Mouse (Mus musculus) CH12.LX (cell line): ENCODE data around the gene Fgd4. TPM values are rescaled to one million over a fixed set of nuclear protein-coding genes. Genes with fewer than 3 reads are reported as not detected.

Source experiments
- DNase-seq: peaks from one replicate; pipeline ENCODE4 v3.0.0-alpha.2; 2013; ENCODE audit errors: extremely low read depth
- H3K27ac ChIP-seq: 2 replicates; pipeline ENCODE4 v1.5.1; 2012; ENCODE audit warnings: low read depth, mild to moderate bottlenecking, control low read depth, moderate library complexity; ENCODE audit not compliant: insufficient read depth
- H3K27me3 ChIP-seq: replicated peaks from 2 replicates; pipeline ENCODE3; 2012; ENCODE audit warnings: inconsistent platforms
- H3K36me3 ChIP-seq, 2 experiments: replicated peaks in 1 of 2; 2 replicates each; pipeline versions ENCODE3 to v1.6.1; 2012; ENCODE audit warnings: inconsistent platforms in 1 of 2, low read length in 1 of 2, mild to moderate bottlenecking in 1 of 2, mixed read lengths in 1 of 2, moderate library complexity in 1 of 2; ENCODE audit not compliant: control insufficient read depth in 1 of 2, insufficient read depth in 1 of 2
- H3K4me1 ChIP-seq, 2 experiments: 2 replicates each; pipeline ENCODE4 v1.6.1; 2012; ENCODE audit warnings: inconsistent platforms in 1 of 2, moderate library complexity in 1 of 2; ENCODE audit not compliant: insufficient read depth in 2 of 2, control insufficient read depth in 1 of 2
- H3K4me2 ChIP-seq: 2 replicates; pipeline ENCODE4 v1.6.1; 2012; ENCODE audit warnings: low read depth, mild to moderate bottlenecking, control low read depth; ENCODE audit not compliant: poor library complexity, insufficient read depth, severe bottlenecking
- H3K4me3 ChIP-seq, 3 experiments: fragments of 150-350 bp in 1 of 3; sonication (generic) in 1 of 3; replicated peaks in 1 of 3; 2 replicates each; pipeline versions ENCODE3 to v1.5.1; 2011 to 2012; ENCODE audit warnings: low read depth in 2 of 3, low read length in 2 of 3, mild to moderate bottlenecking in 2 of 3, moderate library complexity in 2 of 3, control low read depth in 1 of 3, improper control_type of control experiment in 1 of 3, inconsistent platforms in 1 of 3, mixed read lengths in 1 of 3; ENCODE audit not compliant: poor library complexity in 1 of 3
- H3K79me2 ChIP-seq: replicated peaks from 2 replicates; pipeline ENCODE4 v1.6.1; 2012; ENCODE audit warnings: mild to moderate bottlenecking, moderate library complexity; ENCODE audit not compliant: control insufficient read depth, poor library complexity, insufficient read depth, severe bottlenecking; ENCODE audit errors: extremely low read depth
- H3K9ac ChIP-seq: 2 replicates; pipeline ENCODE4 v1.6.1; 2012; ENCODE audit warnings: low read depth, mild to moderate bottlenecking, control low read depth, moderate library complexity; ENCODE audit not compliant: insufficient read depth
- H3K9me3 ChIP-seq: replicated peaks from 2 replicates; pipeline ENCODE3; 2012; ENCODE audit warnings: low read length, inconsistent platforms, mixed read lengths
- BHLHE40 ChIP-seq: IDR thresholded peaks from 2 replicates; pipeline ENCODE4 v1.6.1; 2011; ENCODE audit warnings: mild to moderate bottlenecking, low read depth, low read length, improper control_type of control experiment
- CHD1 ChIP-seq: IDR thresholded peaks from 2 replicates; pipeline ENCODE4 v1.6.1; 2012; ENCODE audit warnings: low read depth, low read length, improper control_type of control experiment, inconsistent platforms
- CHD2 ChIP-seq: IDR thresholded peaks from 2 replicates; pipeline ENCODE4 v1.6.1; 2011; ENCODE audit warnings: low read length, improper control_type of control experiment
- ELF1 ChIP-seq: IDR thresholded peaks from 2 replicates; pipeline ENCODE4 v1.6.1; 2014; ENCODE audit warnings: low read depth, mild to moderate bottlenecking, inconsistent platforms, low read length, improper control_type of control experiment
- EP300 ChIP-seq: IDR thresholded peaks from 2 replicates; pipeline ENCODE4 v1.6.1; 2011; ENCODE audit warnings: low read length, improper control_type of control experiment
- HCFC1 ChIP-seq: IDR thresholded peaks from 2 replicates; pipeline ENCODE4 v1.6.1; 2012; ENCODE audit warnings: low read depth, mild to moderate bottlenecking, inconsistent platforms, low read length, improper control_type of control experiment
- IRF4 ChIP-seq: IDR thresholded peaks from 2 replicates; pipeline ENCODE4 v1.6.1; 2014; ENCODE audit warnings: low read depth, mild to moderate bottlenecking, inconsistent platforms, low read length, improper control_type of control experiment
- JUND ChIP-seq: conservative IDR thresholded peaks from 2 replicates; pipeline ENCODE4 v1.6.1; 2011; ENCODE audit warnings: low read depth, low read length, improper control_type of control experiment
- MAFK ChIP-seq: IDR thresholded peaks from 2 replicates; pipeline ENCODE4 v1.6.1; 2011; ENCODE audit warnings: low read length, improper control_type of control experiment; ENCODE audit not compliant: insufficient replicate concordance
- MAX ChIP-seq: IDR thresholded peaks from 2 replicates; pipeline ENCODE4 v1.6.1; 2011; ENCODE audit warnings: low read length, improper control_type of control experiment
- MAZ ChIP-seq: IDR thresholded peaks from 2 replicates; pipeline ENCODE4 v1.6.1; 2012; ENCODE audit warnings: low read depth, mild to moderate bottlenecking, inconsistent platforms, low read length, improper control_type of control experiment, moderate library complexity
- MEF2A ChIP-seq: IDR thresholded peaks from 2 replicates; pipeline ENCODE4 v1.6.1; 2014; ENCODE audit warnings: low read depth, mild to moderate bottlenecking, inconsistent platforms, low read length, improper control_type of control experiment, borderline replicate concordance
- MXI1 ChIP-seq: IDR thresholded peaks from 2 replicates; pipeline ENCODE4 v1.6.1; 2011; ENCODE audit warnings: mild to moderate bottlenecking, low read depth, low read length, improper control_type of control experiment
- MYC ChIP-seq: IDR thresholded peaks from 2 replicates; pipeline ENCODE4 v1.6.1; 2011; ENCODE audit warnings: low read depth, mild to moderate bottlenecking, improper control_type of control experiment, low read length
- NELFE ChIP-seq: IDR thresholded peaks from 2 replicates; pipeline ENCODE4 v1.6.1; 2011; ENCODE audit warnings: low read depth, low read length, improper control_type of control experiment
- NRF1 ChIP-seq: IDR thresholded peaks from 2 replicates; pipeline ENCODE4 v1.6.1; 2014; ENCODE audit warnings: low read depth, mild to moderate bottlenecking, inconsistent platforms, low read length, improper control_type of control experiment, moderate library complexity
- POLR2A ChIP-seq: IDR thresholded peaks from 2 replicates; pipeline ENCODE4 v1.6.1; 2011; ENCODE audit warnings: low read depth, mild to moderate bottlenecking, improper control_type of control experiment, low read length
- POLR2AphosphoS2 ChIP-seq: IDR thresholded peaks from 2 replicates; pipeline ENCODE4 v1.6.1; 2011; ENCODE audit warnings: low read depth, low read length, improper control_type of control experiment
- RCOR1 ChIP-seq: conservative IDR thresholded peaks from 2 replicates; pipeline ENCODE4 v1.6.1; 2012; ENCODE audit warnings: low read depth, mild to moderate bottlenecking, inconsistent platforms, low read length, improper control_type of control experiment
- UBTF ChIP-seq: IDR thresholded peaks from 2 replicates; pipeline ENCODE4 v1.6.1; 2012; ENCODE audit warnings: low read depth, mild to moderate bottlenecking, inconsistent platforms, low read length, improper control_type of control experiment, moderate library complexity
- USF1 ChIP-seq: IDR thresholded peaks from 2 replicates; pipeline ENCODE4 v1.6.1; 2014; ENCODE audit warnings: low read depth, mild to moderate bottlenecking, inconsistent platforms, low read length, improper control_type of control experiment
- USF2 ChIP-seq: conservative IDR thresholded peaks from 2 replicates; pipeline ENCODE4 v1.6.1; 2011; ENCODE audit warnings: low read depth, low read length, improper control_type of control experiment
- ZKSCAN1 ChIP-seq: IDR thresholded peaks from 2 replicates; pipeline ENCODE4 v1.6.1; 2012; ENCODE audit warnings: low read depth, inconsistent platforms, low read length, improper control_type of control experiment, borderline replicate concordance
- dilution Hi-C: fragments of 300-500 bp; cut with MboI; formaldehyde crosslinking; loops from 2 replicates; pipeline ENCODE4 v1.14.3; 2020; ENCODE audit warnings: low sequenced_read_pairs; ENCODE audit not compliant: extremely low pct_unique_long_range_greater_than_20kb, extremely low pct_ligation_motif_present
- in situ Hi-C: fragments of 300-500 bp; cut with MboI; formaldehyde crosslinking; loops from 3 replicates; pipeline ENCODE4 v1.14.3; 2019; ENCODE audit warnings: low sequenced_read_pairs, low pct_ligation_motif_present, low pct_unique_long_range_greater_than_20kb, mixed read lengths
- polyA plus RNA-seq: library from polyadenylated mRNA; unstranded; fragments of >175 nt; gene quantifications from 2 replicates; pipeline ENCODE4 v1.2.1, GENCODE M21; 2012; ENCODE audit warnings: low read depth; ENCODE audit not compliant: insufficient read length
- total RNA-seq, 2 experiments: library from RNA; depleted of rRNA; stranded (reverse); fragments of 300-350 nt in 1 of 2; fragments of >200 nt in 1 of 2; gene quantifications; 2 replicates each; pipeline ENCODE4 v1.2.3; 2012 to 2014

Gene Fgd4
- total and polyA plus RNA-seq, 3 experiments, result 0.76 to 0.84 TPM; not detected in 1

- in situ Hi-C loops, result no loop called here
These were observed 39.6 kb downstream of the Fgd4 start for GRCm38 (mm10) chr16:16560718-16561117.

GRCm38 (mm10) chr16:16559878-16560531 lies 40.3 kb downstream of the Fgd4 start:
- no peak overlapping the region for H3K4me2 ChIP-seq
- no peaks in the 10 kb centered on the region for H3K36me3 ChIP-seq
- no peaks in the 10 kb centered on the region for H3K9me3 ChIP-seq
- in situ Hi-C loops (no loop called here), dilution Hi-C loops (no loop called here)
- TF ChIP-seq NELFE, result no peak
- TF ChIP-seq MAX, result no peak
- TF ChIP-seq MXI1, result no peak
- no peak for TF ChIP-seq HCFC1
- no peak for TF ChIP-seq UBTF
- TF ChIP-seq POLR2A, result no peak
- TF ChIP-seq USF2, result no peak
- TF ChIP-seq CHD1, result no peak
- no peak for TF ChIP-seq MYC
- TF ChIP-seq ELF1, result no peak
- DNase-seq, result no peak
- H3K4me3 ChIP-seq, result no peak overlapping the region
- no peaks in the 10 kb centered on the region for H3K79me2 ChIP-seq
- H3K9ac ChIP-seq, result no peak overlapping the region
- H3K27me3 ChIP-seq, result no peaks in the 10 kb centered on the region
- H3K4me1 ChIP-seq, result no peaks in the 10 kb centered on the region
- H3K27ac ChIP-seq, result no peak overlapping the region

More at GRCm38 (mm10) chr16:16560718-16561117, 39.6 kb downstream of the Fgd4 start:
- TF ChIP-seq MAFK, result peak; percentile 93
- TF ChIP-seq JUND, result no peak
- H3K27me3 ChIP-seq, result no peaks in the 10 kb centered on the region
- no peak overlapping the region for H3K4me3 ChIP-seq
- DNase-seq, result no peak
- H3K27ac ChIP-seq, result no peak overlapping the region
- H3K36me3 ChIP-seq, result no peaks in the 10 kb centered on the region
- no peak overlapping the region for H3K4me2 ChIP-seq
- H3K79me2 ChIP-seq, result no peaks in the 10 kb centered on the region
- no peaks in the 10 kb centered on the region for H3K4me1 ChIP-seq
- no peak overlapping the region for H3K9ac ChIP-seq
- dilution Hi-C loops, result no loop called here
- H3K9me3 ChIP-seq, result no peaks in the 10 kb centered on the region

GRCm38 (mm10) chr16:16559016-16559877 lies 41.1 kb downstream of the Fgd4 start:
- in situ Hi-C loops (no loop called here), dilution Hi-C loops (no loop called here)
- no peak overlapping the region for H3K9ac ChIP-seq
- no peak overlapping the region for H3K27ac ChIP-seq
- H3K9me3 ChIP-seq, result no peaks in the 10 kb centered on the region
- TF ChIP-seq IRF4, result no peak
- no peak for TF ChIP-seq POLR2AphosphoS2
- no peak for TF ChIP-seq POLR2A
- no peak for TF ChIP-seq HCFC1
- no peak for TF ChIP-seq CHD1
- no peak for TF ChIP-seq MAX
- no peak for TF ChIP-seq MEF2A
- no peak for TF ChIP-seq CHD2
- no peak for TF ChIP-seq NRF1
- TF ChIP-seq RCOR1, result no peak
- no peak for TF ChIP-seq EP300
- TF ChIP-seq ZKSCAN1, result no peak
- TF ChIP-seq MAZ, result no peak
- TF ChIP-seq USF1, result no peak
- TF ChIP-seq MYC, result no peak
- no peak for TF ChIP-seq BHLHE40
- no peak overlapping the region for H3K4me3 ChIP-seq
- no peaks in the 10 kb centered on the region for H3K36me3 ChIP-seq
- DNase-seq, result no peak
- no peaks in the 10 kb centered on the region for H3K4me1 ChIP-seq
- no peak overlapping the region for H3K4me2 ChIP-seq
- H3K27me3 ChIP-seq, result no peaks in the 10 kb centered on the region
- H3K79me2 ChIP-seq, result no peaks in the 10 kb centered on the region
